Mouse (Mus musculus) liver, adult 2 months (tissue): Measurements from ENCODE around the gene Kcng4. TPM values are rescaled to one million over a fixed set of nuclear protein-coding genes. Genes with fewer than 3 reads are reported as not detected.
A peak's percentile ranks its signal among the peaks of the same experiment; 100 is the strongest.

Experiments
- DNase-seq: peaks from one replicate; pipeline ENCODE4 v3.0.0-alpha.2; 2011; ENCODE audit warnings: low read depth, low spot score; ENCODE audit errors: extremely low read depth
- H3K27ac ChIP-seq: fragments of 200-500 bp; replicated peaks from 2 replicates; pipeline ENCODE4 v1.5.1; 2012; ENCODE audit warnings: low read depth, mild to moderate bottlenecking, control low read depth, inconsistent platforms, low read length; ENCODE audit not compliant: insufficient read depth
- H3K27me3 ChIP-seq: fragments of 200-500 bp; 2 replicates; pipeline ENCODE4 v1.6.1; 2012; ENCODE audit warnings: mild to moderate bottlenecking, moderate library complexity, low read length, inconsistent platforms; ENCODE audit not compliant: control insufficient read depth, insufficient read depth
- H3K36me3 ChIP-seq: fragments of 200-500 bp; 2 replicates; pipeline ENCODE4 v1.6.1; 2012; ENCODE audit warnings: low read length, inconsistent platforms; ENCODE audit not compliant: control insufficient read depth, insufficient read depth
- H3K4me1 ChIP-seq: fragments of 200-500 bp; 2 replicates; pipeline ENCODE4 v1.6.1; 2011; ENCODE audit warnings: low read length; ENCODE audit not compliant: control insufficient read depth, insufficient read depth
- H3K4me3 ChIP-seq: fragments of 200-500 bp; 2 replicates; pipeline ENCODE4 v1.5.1; 2011; ENCODE audit warnings: low read depth, mild to moderate bottlenecking, control low read depth, low read length, moderate library complexity; ENCODE audit not compliant: insufficient read depth
- H3K79me2 ChIP-seq: fragments of 200-500 bp; 2 replicates; pipeline ENCODE4 v1.6.1; 2012; ENCODE audit warnings: inconsistent platforms, mild to moderate bottlenecking, low read length, moderate library complexity; ENCODE audit not compliant: control insufficient read depth, insufficient read depth
- H3K9ac ChIP-seq: fragments of 200-500 bp; 2 replicates; pipeline ENCODE4 v1.6.1; 2012; ENCODE audit warnings: low read depth, mild to moderate bottlenecking, control low read depth, inconsistent platforms, low read length
- CTCF ChIP-seq: fragments of 200-500 bp; IDR thresholded peaks from 2 replicates; pipeline ENCODE4 v1.5.1; 2011; ENCODE audit warnings: low read depth, low read length, control low read depth
- POLR2A ChIP-seq: fragments of 200-500 bp; IDR thresholded peaks from 2 replicates; pipeline ENCODE4 v1.6.1; 2011; ENCODE audit warnings: low read length, control low read depth; ENCODE audit not compliant: insufficient read depth; ENCODE audit errors: extremely low read depth
- WGBS: fragments of 180-500 bp; shearing (Covaris S2); methylation state at CpG from one replicate; pipeline ENCODE4 v1.1.7; 2018; 5-methylcytosine and 5-hydroxymethylcytosine counted together
- polyA plus RNA-seq: library from polyadenylated mRNA; depleted of rRNA; stranded (reverse); fragments of >200 nt; gene quantifications from 2 replicates; pipeline ENCODE4 v1.2.3, GENCODE M21; 2012
- total RNA-seq: library from RNA; depleted of rRNA; stranded (reverse); fragments of >200 nt; gene quantifications from 2 replicates; pipeline ENCODE4 v1.2.3, GENCODE M21; 2014

Kcng4 gene
- total and polyA plus RNA-seq, 2 experiments, result under 0.01 TPM; not detected in 1

DNA sequence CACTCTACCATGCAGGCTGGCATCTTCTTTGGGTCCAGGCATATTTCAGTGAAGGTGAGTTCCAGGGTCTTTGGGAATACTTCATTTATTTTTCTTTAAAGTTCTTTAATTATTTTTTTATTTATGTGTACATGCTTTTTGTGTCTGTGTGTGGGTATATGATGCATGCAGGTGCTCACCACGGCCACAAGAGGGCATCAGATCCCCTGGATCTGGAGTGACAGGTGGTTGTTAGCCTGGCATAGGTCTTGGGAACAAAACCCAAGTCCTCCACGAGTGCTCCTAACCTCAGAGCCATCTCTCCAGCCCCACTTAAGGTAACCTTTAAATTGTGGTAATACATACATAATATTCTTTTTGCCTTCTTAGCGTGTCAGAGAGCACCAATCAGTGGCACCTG is 10.7 kb upstream of the Kcng4 start:
- TF ChIP-seq CTCF, result peak; percentile 13; the same call in 1 of the 2 replicates
- TF ChIP-seq POLR2A, result no peak
- 72% methylated on average over 3 of the region's 3 CpGs for WGBS
- Histone ChIP-seq H3K27ac (no peak overlapping the region), H3K4me1 (no peaks in the 10 kb centered on the region), H3K9ac (no peak overlapping the region), H3K36me3 (no peaks in the 10 kb centered on the region), H3K4me3 (no peak overlapping the region), H3K79me2 (no peaks in the 10 kb centered on the region), H3K27me3 (no peaks in the 10 kb centered on the region; the same call in 1 of the 2 replicates)
- DNase-seq, result no peak

DNA sequence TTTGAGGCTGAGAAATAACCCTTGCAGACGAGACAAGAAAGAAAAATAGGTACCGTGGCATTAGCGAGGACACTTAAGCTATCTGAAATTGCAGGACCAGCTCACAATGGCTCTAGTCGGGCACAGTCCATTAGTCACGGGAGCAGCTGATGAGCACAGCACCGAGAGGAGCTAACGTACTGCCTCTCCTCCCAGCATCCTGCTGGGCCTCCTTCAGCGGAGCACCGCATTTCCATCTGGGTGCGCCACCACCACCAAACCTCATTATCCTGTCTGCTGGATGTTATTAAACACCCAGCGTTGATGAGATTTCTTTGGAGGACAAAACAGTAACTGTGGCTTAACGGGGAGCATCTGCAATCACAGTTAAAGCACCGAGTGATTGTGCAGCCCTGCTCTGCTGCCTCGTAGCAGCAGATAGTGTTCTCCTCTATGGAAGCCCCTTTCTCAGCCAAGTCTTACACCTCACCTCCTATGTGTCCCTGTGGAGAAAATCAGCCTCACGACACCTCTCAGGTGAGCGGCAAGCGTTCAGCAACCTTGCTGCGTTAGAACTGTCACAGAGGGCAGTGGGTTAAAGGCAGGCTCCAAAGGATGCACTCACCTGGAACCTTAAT is 9.6 kb upstream of the Kcng4 start:
- no peaks in the 10 kb centered on the region; the same call in 1 of the 2 replicates for H3K27me3 ChIP-seq
- no peak overlapping the region for H3K27ac ChIP-seq
- H3K36me3 ChIP-seq, result no peaks in the 10 kb centered on the region
- no peaks in the 10 kb centered on the region for H3K79me2 ChIP-seq
- no peak overlapping the region for H3K9ac ChIP-seq
- H3K4me3 ChIP-seq, result no peak overlapping the region
- no peaks in the 10 kb centered on the region for H3K4me1 ChIP-seq
- WGBS, result 81% methylated on average over 18 of the region's 18 CpGs
- DNase-seq, result no peak
- no peak for TF ChIP-seq POLR2A
- TF ChIP-seq CTCF, result no peak

DNA sequence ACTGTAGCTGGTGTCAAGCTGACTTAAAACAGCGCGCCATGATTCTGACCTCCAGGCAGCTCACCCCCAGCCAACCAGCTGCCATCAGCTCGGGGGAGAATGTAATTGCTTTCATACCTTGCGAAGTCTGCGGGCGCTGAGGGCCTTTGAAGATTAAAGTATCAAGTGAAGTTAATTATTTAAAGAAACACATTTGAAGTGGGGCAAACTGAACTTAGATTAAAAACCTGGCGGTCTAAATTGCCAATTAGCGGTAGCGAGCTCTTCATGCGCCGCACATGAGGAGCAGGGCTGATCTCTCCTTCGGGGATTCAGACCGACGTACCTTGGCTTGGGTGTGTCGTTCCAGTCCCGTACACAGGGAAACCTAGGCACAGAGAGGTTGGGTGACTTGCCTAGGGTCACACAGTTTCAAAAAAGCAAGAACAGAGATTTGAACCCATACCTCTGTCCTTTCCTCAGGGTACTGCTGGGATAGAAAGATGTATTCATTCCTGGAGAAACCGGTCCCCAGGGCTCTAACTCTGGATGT is 9.0 kb upstream of the Kcng4 start:
- no peak overlapping the region for H3K9ac ChIP-seq
- H3K4me3 ChIP-seq, result no peak overlapping the region
- no peak for TF ChIP-seq CTCF
- no peak for TF ChIP-seq POLR2A
- no peaks in the 10 kb centered on the region for H3K36me3 ChIP-seq
- no peak for DNase-seq
- no peaks in the 10 kb centered on the region; the same call in 1 of the 2 replicates for H3K27me3 ChIP-seq
- H3K27ac ChIP-seq, result no peak overlapping the region
- H3K79me2 ChIP-seq, result no peaks in the 10 kb centered on the region
- 90% methylated on average over 17 of the region's 17 CpGs for WGBS
- H3K4me1 ChIP-seq, result no peaks in the 10 kb centered on the region

DNA sequence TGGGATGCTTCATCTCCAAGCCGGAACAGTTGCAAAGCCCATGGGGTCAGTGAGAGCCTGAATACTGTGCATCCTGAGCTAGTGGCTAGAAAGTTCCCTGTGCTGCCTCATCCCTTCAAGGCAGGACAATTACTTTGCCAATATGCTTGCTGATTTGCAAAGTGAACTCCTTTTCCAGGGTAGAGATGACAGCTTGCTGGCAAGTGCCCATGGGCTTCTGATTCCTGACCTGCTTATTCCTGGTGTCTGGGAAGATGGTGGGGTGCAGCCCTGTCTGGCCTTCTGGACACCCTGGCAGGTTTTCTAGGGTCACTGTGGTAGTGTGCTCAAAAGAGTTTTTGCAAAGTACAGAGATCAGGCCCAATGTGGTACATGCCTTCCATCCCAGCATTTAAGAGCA is 7.5 kb upstream of the Kcng4 start:
- no peak overlapping the region for H3K27ac ChIP-seq
- H3K4me3 ChIP-seq, result no peak overlapping the region
- no peak for TF ChIP-seq POLR2A
- no peak for TF ChIP-seq CTCF
- H3K79me2 ChIP-seq, result no peaks in the 10 kb centered on the region
- H3K36me3 ChIP-seq, result no peaks in the 10 kb centered on the region
- 85% methylated on average over 1 of the region's 1 CpGs for WGBS
- no peak for DNase-seq
- H3K27me3 ChIP-seq, result no peaks in the 10 kb centered on the region; the same call in 1 of the 2 replicates
- no peak overlapping the region for H3K9ac ChIP-seq
- no peaks in the 10 kb centered on the region for H3K4me1 ChIP-seq

DNA sequence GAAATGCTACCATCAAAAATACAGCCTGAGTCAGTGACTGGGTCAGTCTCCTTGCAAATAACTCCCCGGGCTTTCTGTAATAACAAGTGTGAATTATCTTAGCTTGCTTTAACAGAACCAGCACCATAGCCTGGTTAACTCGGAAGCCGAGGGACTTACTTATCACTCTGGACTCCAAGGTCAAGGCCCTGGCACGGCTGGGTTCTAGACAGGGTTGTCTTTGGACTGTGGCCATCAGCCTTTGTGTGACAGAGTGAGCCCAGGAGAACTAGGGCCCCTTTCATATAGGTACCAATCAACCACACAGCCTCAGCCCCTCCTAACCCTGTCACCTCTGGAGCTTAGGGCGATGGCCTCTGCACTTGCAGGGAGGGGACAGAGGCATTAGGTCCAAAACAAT is 5.6 kb upstream of the Kcng4 start:
- Histone ChIP-seq H3K79me2 (no peaks in the 10 kb centered on the region), H3K9ac (no peak overlapping the region), H3K4me1 (no peaks in the 10 kb centered on the region), H3K27ac (no peak overlapping the region), H3K36me3 (no peaks in the 10 kb centered on the region), H3K27me3 (no peaks in the 10 kb centered on the region; the same call in 1 of the 2 replicates), H3K4me3 (no peak overlapping the region)
- WGBS, result 58% methylated on average over 5 of the region's 5 CpGs
- TF ChIP-seq CTCF (no peak), POLR2A (no peak)
- DNase-seq, result no peak

DNA sequence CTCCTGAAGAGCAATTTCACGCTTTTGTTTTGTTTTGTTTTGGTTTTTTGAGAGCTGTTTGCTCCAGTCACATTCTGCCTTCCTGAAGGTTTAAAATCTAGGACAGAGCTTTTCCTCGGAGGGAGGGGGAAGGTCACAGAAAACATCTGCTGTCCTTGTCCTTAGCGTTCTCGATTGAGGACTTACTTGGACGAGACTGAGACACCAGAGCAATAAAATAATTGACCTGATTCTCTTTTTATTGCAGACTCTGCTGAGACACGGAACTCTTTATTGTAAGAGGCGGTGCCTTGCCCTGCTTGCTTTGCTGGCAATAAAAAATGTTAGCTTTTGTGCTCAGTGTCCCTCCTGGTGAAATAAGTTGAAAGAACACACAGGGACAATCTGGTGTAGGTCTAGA is 4.3 kb upstream of the Kcng4 start:
- no peak overlapping the region for H3K9ac ChIP-seq
- no peak overlapping the region for H3K27ac ChIP-seq
- 69% methylated on average over 7 of the region's 7 CpGs for WGBS
- no peaks in the 10 kb centered on the region for H3K27me3 ChIP-seq
- no peak for TF ChIP-seq POLR2A
- no peak for TF ChIP-seq CTCF
- no peak for DNase-seq
- H3K4me3 ChIP-seq, result no peak overlapping the region
- H3K79me2 ChIP-seq, result no peaks in the 10 kb centered on the region
- H3K36me3 ChIP-seq, result no peaks in the 10 kb centered on the region
- H3K4me1 ChIP-seq, result no peaks in the 10 kb centered on the region; the same call in 1 of the 2 replicates
